Mouse (Mus musculus) midbrain, embryonic 12.5 days (tissue): ENCODE measurements at regions not wholly inside any gene's neighbourhood (a gene's known extent, or its start where the extent isn't known, plus 50 kb on each side); places are given as distances from the start of the nearest gene placed in this dataset.
A peak's percentile ranks its signal among the peaks of the same experiment; 100 is the strongest.

ENCODE experiments used
- ATAC-seq: fragments of 200-750 bp; cut with Nextera tagmentation; 2 replicates; pipeline ENCODE4 v1.8.0; 2017; ENCODE audit warnings: low read depth, moderate TSS enrichment, moderate library complexity; ENCODE audit not compliant: low FRiP score
- H3K27ac ChIP-seq: fragments of 300-500 bp; sonication (generic); replicated peaks from 2 replicates; pipeline ENCODE4 v1.5.1; 2016; ENCODE audit warnings: mild to moderate bottlenecking
- H3K27me3 ChIP-seq: fragments of 300-500 bp; sonication (generic); 2 replicates; pipeline ENCODE4 v1.6.1; 2016; ENCODE audit warnings: mild to moderate bottlenecking
- H3K36me3 ChIP-seq: fragments of 300-500 bp; sonication (generic); 2 replicates; pipeline ENCODE4 v1.6.1; 2016
- H3K4me1 ChIP-seq: fragments of 300-500 bp; sonication (generic); 2 replicates; pipeline ENCODE4 v1.6.1; 2016
- H3K4me2 ChIP-seq: fragments of 300-500 bp; sonication (generic); replicated peaks from 2 replicates; pipeline ENCODE4 v1.6.1; 2016; ENCODE audit warnings: mild to moderate bottlenecking, moderate library complexity
- H3K4me3 ChIP-seq: fragments of 300-500 bp; sonication (generic); 2 replicates; pipeline ENCODE4 v1.5.1; 2016; ENCODE audit warnings: mild to moderate bottlenecking
- H3K9ac ChIP-seq: fragments of 300-500 bp; sonication (generic); replicated peaks from 2 replicates; pipeline ENCODE4 v1.6.1; 2016; ENCODE audit warnings: mild to moderate bottlenecking, moderate library complexity
- H3K9me3 ChIP-seq: fragments of 300-500 bp; sonication (generic); 2 replicates; pipeline ENCODE4 v1.6.1; 2016; ENCODE audit warnings: mild to moderate bottlenecking
- WGBS: fragments of 180-500 bp; shearing (Covaris S2); methylation state at CpG from one replicate; pipeline ENCODE4 v1.1.7; 2016; 5-methylcytosine and 5-hydroxymethylcytosine counted together

DNA sequence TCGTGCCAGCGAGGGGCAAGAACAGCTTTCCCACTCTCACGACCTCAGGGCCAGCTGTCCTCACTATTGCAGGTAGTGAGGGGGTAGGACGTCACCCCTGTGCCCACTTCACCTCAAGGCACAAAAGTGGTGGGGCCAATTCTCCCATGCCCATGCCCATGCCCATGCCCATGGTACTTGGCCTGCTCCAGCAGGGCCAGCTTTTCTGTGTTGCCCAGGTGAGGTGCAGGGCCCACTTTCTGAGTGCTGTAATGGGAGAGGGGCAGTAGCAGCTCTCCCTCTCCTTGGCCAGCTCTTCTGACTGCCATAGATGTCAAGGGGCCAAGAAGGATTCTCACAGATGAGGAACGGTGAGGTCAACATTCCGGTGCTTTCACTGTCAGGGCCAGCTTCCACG lies 619.6 kb upstream of the 4930452B06Rik start:
- Histone ChIP-seq H3K9ac (no peak overlapping the region), H3K4me3 (no peak overlapping the region), H3K36me3 (no peaks in the 10 kb centered on the region), H3K4me2 (no peak overlapping the region), H3K9me3 (no peaks in the 10 kb centered on the region), H3K4me1 (0 out of 2 replicates have a peak, but pooled peaks cover 3% of the 10 kb centered on the region), H3K27ac (no peak overlapping the region), H3K27me3 (no peaks in the 10 kb centered on the region)
- WGBS: 94% methylated on average over 7 of the region's 7 CpGs
- peak; percentile 38; the same call in 1 of the 2 replicates for ATAC-seq

DNA sequence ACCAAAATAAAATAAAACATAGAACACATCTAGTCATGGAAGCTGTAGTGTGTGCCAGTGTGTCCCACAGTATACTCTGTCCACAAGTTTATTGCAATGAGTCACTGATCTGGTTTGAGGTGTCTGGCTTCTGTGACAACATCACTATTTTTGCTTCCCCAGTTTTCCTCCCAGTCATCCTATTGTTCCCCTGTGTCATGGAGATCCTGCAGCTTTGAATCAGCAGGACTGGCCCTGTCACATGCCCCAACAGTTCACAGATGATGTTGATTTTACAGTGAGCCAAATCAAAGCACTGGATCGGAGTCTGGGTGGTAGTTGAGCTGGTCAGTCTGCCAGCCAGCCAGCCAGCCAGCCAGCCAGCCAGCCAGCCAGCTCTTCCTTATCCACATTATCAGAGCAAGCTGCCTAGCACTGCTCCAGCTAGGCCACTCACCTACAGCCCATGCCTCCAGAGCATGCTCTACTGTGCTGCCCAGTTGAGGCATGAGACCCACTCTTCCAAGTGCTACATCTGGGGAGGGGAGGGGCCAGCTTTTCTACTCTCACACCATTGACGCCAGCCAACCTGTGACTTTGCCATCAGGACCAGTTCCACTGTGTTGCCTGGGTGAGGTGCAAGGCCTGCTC lies 619.1 kb upstream of the 4930452B06Rik start:
- Histone ChIP-seq H3K4me1 (0 out of 2 replicates have a peak, but pooled peaks cover 3% of the 10 kb centered on the region), H3K4me3 (no peak overlapping the region), H3K9ac (no peak overlapping the region), H3K27ac (no peak overlapping the region), H3K27me3 (no peaks in the 10 kb centered on the region), H3K9me3 (no peaks in the 10 kb centered on the region), H3K4me2 (no peak overlapping the region), H3K36me3 (no peaks in the 10 kb centered on the region)
- ATAC-seq: 0 out of 2 replicates have a peak, but pooled peaks have one; percentile 56
- WGBS: 81% methylated on average over 2 of the region's 2 CpGs

DNA sequence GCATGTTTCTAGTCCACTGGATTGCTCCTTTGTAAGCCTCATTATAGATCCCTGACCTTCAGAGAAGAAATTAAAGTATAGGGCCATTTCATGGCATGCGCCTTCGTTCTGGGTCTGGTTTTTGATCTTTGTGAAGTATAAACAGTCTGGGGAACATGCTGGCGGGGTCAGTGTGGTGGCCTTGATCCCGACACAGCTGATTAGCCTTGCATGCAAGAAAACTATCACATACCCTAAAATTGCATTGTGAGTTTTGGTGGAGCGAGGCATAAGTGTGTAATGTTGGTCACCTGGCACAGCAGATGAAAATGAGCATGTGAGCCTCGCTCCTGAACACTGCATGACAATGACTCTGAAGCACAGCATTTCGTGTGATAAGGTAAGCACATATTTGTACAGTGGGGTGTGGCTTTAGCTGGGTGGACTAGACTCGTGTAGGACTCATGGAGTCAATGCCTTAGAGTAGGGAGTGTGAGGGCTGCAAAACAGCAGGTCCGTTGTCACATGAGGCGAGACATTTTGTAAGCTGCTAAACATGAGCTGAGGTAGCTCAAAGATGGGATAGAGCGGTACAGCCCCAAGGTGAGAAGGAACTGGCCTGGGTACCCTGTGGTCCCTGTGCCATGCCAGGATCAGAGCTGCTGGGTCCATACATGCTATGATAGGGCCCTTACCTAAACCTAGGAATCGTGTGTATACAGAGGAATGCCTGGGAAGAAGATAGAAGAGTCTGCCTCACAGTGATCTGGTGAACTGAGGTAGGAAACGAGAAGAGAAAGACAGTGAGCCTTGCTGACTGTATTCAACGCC lies 601.4 kb upstream of the 4930452B06Rik start:
- Histone ChIP-seq H3K4me2 (no peak overlapping the region), H3K4me3 (no peak overlapping the region), H3K27me3 (no peaks in the 10 kb centered on the region), H3K9me3 (no peaks in the 10 kb centered on the region), H3K4me1 (no peaks in the 10 kb centered on the region), H3K27ac (no peak overlapping the region), H3K36me3 (no peaks in the 10 kb centered on the region), H3K9ac (no peak overlapping the region)
- WGBS: 79% methylated on average over 14 of the region's 14 CpGs
- no peak; the same call in 1 of the 2 replicates for ATAC-seq

- 83% methylated on average over 1 of the region's 1 CpGs for WGBS
- Histone ChIP-seq H3K4me2 (no peak overlapping the region), H3K4me3 (no peak overlapping the region), H3K9ac (no peak overlapping the region), H3K9me3 (no peaks in the 10 kb centered on the region), H3K27me3 (no peaks in the 10 kb centered on the region), H3K27ac (no peak overlapping the region), H3K4me1 (no peaks in the 10 kb centered on the region), H3K36me3 (no peaks in the 10 kb centered on the region)
- no peak for ATAC-seq
Measured at GRCm38 (mm10) chr14:9252017-9252416, 586.0 kb upstream of the 4930452B06Rik start.

GRCm38 (mm10) chr14:9245266-9245665 lies 579.2 kb upstream of the 4930452B06Rik start:
- Histone ChIP-seq H3K9me3 (no peaks in the 10 kb centered on the region), H3K27ac (no peak overlapping the region), H3K4me1 (no peaks in the 10 kb centered on the region), H3K4me2 (no peak overlapping the region), H3K4me3 (no peak overlapping the region), H3K36me3 (no peaks in the 10 kb centered on the region), H3K9ac (no peak overlapping the region), H3K27me3 (no peaks in the 10 kb centered on the region)
- ATAC-seq: no peak
- WGBS: 35% methylated on average over 1 of the region's 1 CpGs

DNA sequence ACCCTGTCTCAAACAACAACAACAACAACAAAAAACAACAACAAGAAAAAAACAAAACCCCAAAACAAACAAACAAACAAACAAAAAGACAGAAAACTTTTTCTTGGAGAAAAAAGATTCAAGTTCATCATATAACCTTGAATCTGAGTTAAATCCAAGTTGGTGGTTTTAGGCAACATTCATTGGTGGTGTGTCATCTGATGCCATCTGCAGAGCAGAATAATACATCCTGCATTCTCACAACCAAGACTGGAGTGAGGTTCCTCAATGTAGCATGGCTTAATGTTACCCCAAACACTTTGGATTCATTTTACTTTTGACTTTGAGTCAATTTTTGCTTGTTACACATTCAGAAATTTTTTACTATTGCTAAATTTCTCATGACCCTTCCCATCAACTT lies 577.3 kb upstream of the 4930452B06Rik start:
- no peak for ATAC-seq
- H3K4me1 ChIP-seq: no peaks in the 10 kb centered on the region
- H3K36me3 ChIP-seq: no peaks in the 10 kb centered on the region
- H3K9ac ChIP-seq: no peak overlapping the region
- no peak overlapping the region for H3K4me3 ChIP-seq
- H3K27ac ChIP-seq: no peak overlapping the region
- H3K4me2 ChIP-seq: no peak overlapping the region
- H3K27me3 ChIP-seq: no peaks in the 10 kb centered on the region
- H3K9me3 ChIP-seq: no peaks in the 10 kb centered on the region

GRCm38 (mm10) chr14:9242118-9242517 lies 576.1 kb upstream of the 4930452B06Rik start:
- no peak overlapping the region for H3K27ac ChIP-seq
- H3K36me3 ChIP-seq: no peaks in the 10 kb centered on the region
- no peaks in the 10 kb centered on the region for H3K4me1 ChIP-seq
- ATAC-seq: no peak
- no peak overlapping the region for H3K4me3 ChIP-seq
- WGBS: 29% methylated on average over 2 of the region's 2 CpGs
- no peak overlapping the region for H3K4me2 ChIP-seq
- no peaks in the 10 kb centered on the region for H3K9me3 ChIP-seq
- H3K27me3 ChIP-seq: no peaks in the 10 kb centered on the region
- H3K9ac ChIP-seq: no peak overlapping the region

DNA sequence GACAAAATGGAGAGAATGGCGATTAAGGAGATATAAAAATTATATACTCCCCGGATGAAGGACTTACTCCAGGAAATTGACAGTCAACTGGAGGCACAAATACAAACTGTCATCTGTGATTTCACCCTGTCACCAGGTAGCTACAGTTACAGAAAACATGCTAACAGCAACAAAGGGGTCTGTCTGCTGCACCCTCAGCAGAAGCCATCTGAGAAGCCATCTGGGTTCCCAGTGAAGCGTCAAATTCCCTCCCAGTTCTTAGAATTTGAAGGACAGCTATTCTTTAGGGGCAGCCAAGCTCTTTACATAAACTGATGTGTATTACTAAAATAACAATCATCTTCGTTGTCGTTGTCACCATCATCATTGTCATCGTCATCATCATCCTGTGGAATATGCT lies 561.6 kb upstream of the 4930452B06Rik start:
- 92% methylated on average over 6 of the region's 6 CpGs for WGBS
- Histone ChIP-seq H3K27me3 (no peaks in the 10 kb centered on the region), H3K9ac (no peak overlapping the region), H3K4me1 (no peaks in the 10 kb centered on the region), H3K4me2 (no peak overlapping the region), H3K9me3 (no peaks in the 10 kb centered on the region), H3K4me3 (no peak overlapping the region), H3K27ac (no peak overlapping the region), H3K36me3 (no peaks in the 10 kb centered on the region)
- ATAC-seq: no peak

DNA sequence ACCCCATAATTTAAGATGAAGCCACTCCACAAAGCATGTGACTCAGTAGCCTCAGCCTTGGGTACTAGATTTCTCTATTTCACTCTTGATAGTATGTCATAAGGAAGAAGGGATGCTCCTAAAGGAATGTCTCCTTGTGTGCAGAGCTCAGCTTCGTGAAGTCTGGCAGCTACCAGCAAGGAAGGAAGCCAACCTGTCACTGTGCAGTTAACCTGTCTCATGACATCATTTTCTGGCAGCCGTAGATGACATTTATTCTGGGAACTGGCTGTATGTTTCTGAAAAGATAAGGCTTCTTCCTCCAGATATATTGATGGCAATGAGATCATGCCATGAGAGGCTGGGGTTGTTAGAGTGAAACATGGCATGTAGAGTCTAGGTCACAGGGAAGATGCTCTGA lies 534.2 kb upstream of the 4930452B06Rik start:
- H3K36me3 ChIP-seq: no peaks in the 10 kb centered on the region
- 88% methylated on average over 2 of the region's 2 CpGs for WGBS
- no peak overlapping the region for H3K4me2 ChIP-seq
- H3K4me1 ChIP-seq: no peaks in the 10 kb centered on the region
- no peak overlapping the region for H3K27ac ChIP-seq
- H3K9me3 ChIP-seq: no peaks in the 10 kb centered on the region
- no peak overlapping the region for H3K4me3 ChIP-seq
- ATAC-seq: no peak
- no peaks in the 10 kb centered on the region for H3K27me3 ChIP-seq
- H3K9ac ChIP-seq: no peak overlapping the region

GRCm38 (mm10) chr14:9192122-9192769 lies 526.2 kb upstream of the 4930452B06Rik start:
- H3K27ac ChIP-seq: no peak overlapping the region
- H3K4me2 ChIP-seq: no peak overlapping the region
- no peak for ATAC-seq
- 82% methylated on average over 4 of the region's 4 CpGs for WGBS
- H3K4me3 ChIP-seq: no peak overlapping the region
- no peaks in the 10 kb centered on the region for H3K9me3 ChIP-seq
- H3K36me3 ChIP-seq: no peaks in the 10 kb centered on the region
- no peaks in the 10 kb centered on the region for H3K27me3 ChIP-seq
- no peaks in the 10 kb centered on the region for H3K4me1 ChIP-seq
- no peak overlapping the region for H3K9ac ChIP-seq

- 75% methylated on average over 3 of the region's 3 CpGs for WGBS
- H3K9me3 ChIP-seq: no peaks in the 10 kb centered on the region
- ATAC-seq: no peak
- H3K36me3 ChIP-seq: no peaks in the 10 kb centered on the region
- no peaks in the 10 kb centered on the region for H3K27me3 ChIP-seq
- no peak overlapping the region for H3K27ac ChIP-seq
- no peaks in the 10 kb centered on the region for H3K4me1 ChIP-seq
- no peak overlapping the region for H3K9ac ChIP-seq
- H3K4me2 ChIP-seq: no peak overlapping the region
- no peak overlapping the region for H3K4me3 ChIP-seq
Measured at GRCm38 (mm10) chr14:9191664-9192063, 525.6 kb upstream of the 4930452B06Rik start.

DNA sequence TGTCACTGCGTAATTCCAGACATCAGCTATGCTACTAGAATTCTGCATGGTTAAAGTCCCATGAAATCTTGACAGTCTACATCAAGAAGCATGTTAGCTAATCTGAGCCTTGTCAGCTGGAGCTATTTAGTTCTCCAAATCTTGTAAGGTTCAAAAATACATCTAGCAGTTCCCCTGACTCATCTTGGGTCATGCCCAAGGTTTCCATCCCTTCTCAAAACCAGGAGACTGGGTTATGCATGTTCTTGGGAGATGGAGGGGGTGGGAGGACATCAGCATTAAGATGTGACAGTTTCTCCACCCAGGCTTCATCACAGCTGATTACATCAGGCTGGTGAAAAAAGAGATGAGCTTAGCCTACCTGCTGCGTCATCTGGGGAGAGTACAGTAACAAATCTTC lies 495.3 kb upstream of the 4930452B06Rik start:
- H3K4me1 ChIP-seq: no peaks in the 10 kb centered on the region
- 92% methylated on average over 2 of the region's 2 CpGs for WGBS
- H3K4me3 ChIP-seq: no peak overlapping the region
- H3K36me3 ChIP-seq: no peaks in the 10 kb centered on the region
- no peak for ATAC-seq
- H3K27ac ChIP-seq: no peak overlapping the region
- H3K27me3 ChIP-seq: no peaks in the 10 kb centered on the region
- H3K9me3 ChIP-seq: no peaks in the 10 kb centered on the region
- no peak overlapping the region for H3K4me2 ChIP-seq
- H3K9ac ChIP-seq: no peak overlapping the region
